Mouse (Mus musculus): ENCODE measurements around the gene Hk1.

- TF ChIP-seq CTCF (IDR thresholded peaks at IDR 0.05; ENCODE audit: low read depth, low read length) = no peak
- TF ChIP-seq EP300 (IDR thresholded peaks at IDR 0.05; ENCODE audit: insufficient read depth, low read depth, low read length) = no peak
- no peak for TF ChIP-seq POLR2A (IDR thresholded peaks at IDR 0.05; ENCODE audit: insufficient read depth, low read length)
These were observed 69.3 kb downstream of the Hk1 start for GRCm38 (mm10) chr10:62310259-62311039.

Measured in ES-Bruce4 (cell line).